Mouse (Mus musculus) macrophage (primary cell): Measurements from ENCODE around the gene Ak9. TPM values are rescaled to one million over a fixed set of nuclear protein-coding genes. Genes with fewer than 3 reads are reported as not detected.

Experiments
- H3K27ac ChIP-seq: fragments of 350-480 bp; formaldehyde crosslinking; 2 replicates; pipeline ENCODE4 v1.9.0; 2021
- H3K36me3 ChIP-seq: fragments of 350-480 bp; formaldehyde crosslinking; 2 replicates; pipeline ENCODE4 v1.9.0; 2021; ENCODE audit errors: inconsistent target
- H3K4me3 ChIP-seq: fragments of 350-480 bp; formaldehyde crosslinking; 2 replicates; pipeline ENCODE4 v1.9.0; 2021; ENCODE audit errors: inconsistent target
- H3K79me2 ChIP-seq: fragments of 350-480 bp; formaldehyde crosslinking; 2 replicates; pipeline ENCODE4 v1.9.0; 2021; ENCODE audit errors: inconsistent target
- WGBS: methylation state at CpG from one replicate; pipeline ENCODE4 v1.1.7; 2026; ENCODE audit warnings: inconsistent platforms; ENCODE audit not compliant: missing documents; 5-methylcytosine and 5-hydroxymethylcytosine counted together
- polyA plus RNA-seq: library from polyadenylated mRNA; stranded (reverse); fragments of 250-400 nt; gene quantifications from 3 replicates; pipeline ENCODE4 v1.2.4, GENCODE M21; 2018; ENCODE audit warnings: inconsistent platforms

Gene Ak9
- polyA plus RNA-seq, 1 experiment from 2014 or later: 0.09 TPM

DNA sequence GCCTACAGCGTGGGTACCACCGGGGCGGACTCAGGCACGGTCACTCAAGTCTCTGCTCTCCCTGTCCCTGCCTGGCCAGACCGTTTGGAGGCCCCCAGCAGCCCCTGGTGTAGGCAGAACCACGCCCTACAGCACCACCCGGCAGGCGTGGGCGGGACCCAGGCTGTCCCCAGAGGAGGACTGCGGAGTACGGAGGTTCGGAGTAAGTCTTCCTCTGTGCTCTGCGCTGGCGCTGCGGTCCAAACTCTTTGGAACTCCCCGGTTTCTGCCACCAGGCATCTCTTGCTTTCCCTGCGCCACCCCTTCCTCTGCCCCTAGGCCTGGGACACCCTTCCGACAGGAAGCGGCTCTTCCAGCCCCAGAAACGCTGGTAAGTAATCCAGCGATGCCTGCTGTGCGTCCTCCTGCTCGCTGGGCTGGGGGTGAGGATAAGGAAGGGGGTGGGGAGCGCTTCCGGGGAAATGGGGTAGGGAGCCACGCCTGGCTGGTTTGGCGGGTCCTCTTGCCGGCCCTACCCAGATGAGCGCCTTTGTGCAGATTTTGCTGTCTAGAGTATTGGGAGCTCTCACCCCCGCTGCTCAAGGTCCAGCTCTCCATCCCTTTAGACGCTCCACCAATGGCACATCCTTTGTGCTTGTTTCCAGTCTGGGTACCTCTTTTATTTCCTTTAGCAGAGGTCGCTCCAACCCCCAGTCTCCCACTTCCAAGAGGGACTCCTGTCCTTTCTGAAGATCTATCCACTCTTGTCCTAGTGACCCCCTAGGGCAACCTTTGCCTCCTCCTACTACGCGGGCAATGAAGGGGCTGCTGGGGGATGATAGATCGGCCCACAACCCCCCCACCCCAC, 172.6 kb downstream of the Ak9 start, which contains the start of gene Mical1:
Mical1 (plus strand) TSS at position 144 of the 847 bp plus-strand sequence.
- Histone ChIP-seq H3K4me3 (peak within 1 kb of the TSS; percentile 78), H3K36me3 (peaks cover 21% of the 10 kb centered on the region; the same call in 1 of the 2 replicates), H3K79me2 (peaks cover 17% of the 10 kb centered on the region; the same call in 1 of the 2 replicates), H3K27ac (peak within 1 kb of the TSS; percentile 80)
- WGBS: 4% methylated on average over 35 of the region's 35 CpGs

- H3K4me3 ChIP-seq: peak overlapping the region; percentile 78
- WGBS: 0% methylated on average over 9 of the region's 9 CpGs
- H3K36me3 ChIP-seq: peaks cover 26% of the 10 kb centered on the region; the same call in 1 of the 2 replicates
- peaks cover 17% of the 10 kb centered on the region; the same call in 1 of the 2 replicates for H3K79me2 ChIP-seq
- peak overlapping the region; percentile 80 for H3K27ac ChIP-seq
Observed at GRCm38 (mm10) chr10:41477018-41477277, 173.2 kb downstream of the Ak9 start.

DNA sequence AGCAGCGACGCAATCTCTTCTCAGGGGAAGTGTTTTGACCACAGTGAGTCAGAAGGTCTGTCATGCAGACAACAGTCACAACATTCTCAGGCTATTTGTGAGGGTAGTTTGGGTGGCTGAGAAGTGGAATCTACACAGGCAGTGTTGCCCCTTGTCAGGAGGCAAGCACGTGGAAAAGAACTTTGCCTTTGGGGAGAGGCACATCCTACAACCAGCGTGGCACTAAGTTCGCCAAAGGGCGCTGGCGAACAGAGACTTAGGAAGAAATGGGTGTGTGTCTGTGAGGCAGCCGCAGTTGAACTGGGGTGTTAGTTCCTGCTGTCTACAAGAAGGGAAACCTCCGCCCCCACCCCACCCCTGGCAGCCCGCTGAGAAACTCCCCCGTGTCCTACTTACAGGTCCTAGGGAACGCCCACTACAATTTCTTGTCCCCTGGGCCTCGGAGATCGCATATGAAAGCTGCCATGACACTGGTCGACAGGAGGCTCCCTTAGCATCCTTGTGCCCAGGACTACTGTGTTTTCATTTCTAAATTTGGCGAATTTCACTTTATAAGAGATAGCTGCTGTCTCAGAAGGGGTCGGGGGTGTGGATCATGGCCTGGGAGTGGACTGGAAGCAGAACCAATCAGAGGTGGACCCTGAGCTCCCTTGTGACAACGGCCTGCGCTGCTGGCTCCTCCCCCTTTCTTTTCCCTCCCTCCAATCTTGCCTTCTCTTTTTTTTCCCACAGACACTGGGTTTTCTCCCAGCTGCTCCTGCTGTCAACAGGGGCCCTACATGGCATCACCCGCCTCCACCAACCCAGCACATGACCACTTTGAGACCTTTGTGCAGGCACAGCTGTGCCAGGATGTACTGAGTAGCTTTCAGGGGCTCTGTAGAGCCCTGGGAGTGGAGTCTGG, 173.8 kb downstream of the Ak9 start:
- peaks cover 17% of the 10 kb centered on the region; the same call in 1 of the 2 replicates for H3K79me2 ChIP-seq
- H3K4me3 ChIP-seq: peak overlapping the region; percentile 78
- H3K36me3 ChIP-seq: peaks cover 31% of the 10 kb centered on the region; the same call in 1 of the 2 replicates
- WGBS: 4% methylated on average over 20 of the region's 20 CpGs
- peak overlapping the region; percentile 80 for H3K27ac ChIP-seq

DNA sequence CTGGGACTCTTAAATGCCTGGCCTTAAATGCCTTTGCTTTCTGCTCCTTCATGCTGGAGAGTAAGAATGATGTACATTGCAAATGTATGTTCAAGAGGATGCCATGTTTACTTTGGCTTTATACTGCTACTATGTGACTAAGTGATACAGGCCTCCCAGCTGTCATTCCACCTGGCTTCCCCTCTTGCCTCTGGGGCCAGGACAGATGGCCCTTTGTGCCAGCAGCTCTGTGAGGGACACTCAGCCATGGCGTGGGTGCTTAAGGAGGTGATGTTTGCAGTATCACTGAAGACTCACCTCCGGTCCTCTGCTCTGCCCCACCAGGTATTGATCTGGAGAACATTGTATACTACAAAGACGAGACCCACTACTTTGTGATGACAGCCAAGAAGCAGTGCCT, 176.2 kb downstream of the Ak9 start:
- H3K79me2 ChIP-seq: peaks cover 17% of the 10 kb centered on the region; the same call in 1 of the 2 replicates
- H3K27ac ChIP-seq: no peak overlapping the region
- H3K4me3 ChIP-seq: no peak overlapping the region
- 100% methylated on average over 3 of the region's 3 CpGs for WGBS
- H3K36me3 ChIP-seq: peaks cover 53% of the 10 kb centered on the region; the same call in 1 of the 2 replicates

- WGBS: 96% methylated on average over 28 of the region's 33 CpGs
- Histone ChIP-seq H3K4me3 (no peak overlapping the region), H3K36me3 (peaks cover 65% of the 10 kb centered on the region), H3K27ac (no peak overlapping the region), H3K79me2 (peaks cover 17% of the 10 kb centered on the region; the same call in 1 of the 2 replicates)
Observed at GRCm38 (mm10) chr10:41480938-41481880, 177.4 kb downstream of the Ak9 start.

- WGBS: 92% methylated on average over 6 of the region's 7 CpGs
- H3K4me3 ChIP-seq: no peak overlapping the region
- H3K27ac ChIP-seq: no peak overlapping the region
- H3K79me2 ChIP-seq: peaks cover 17% of the 10 kb centered on the region; the same call in 1 of the 2 replicates
- H3K36me3 ChIP-seq: peaks cover 78% of the 10 kb centered on the region
Observed at GRCm38 (mm10) chr10:41482446-41482845, 178.7 kb downstream of the Ak9 start.

Other genes starting within 250 kb of the Ak9 start
- not detected in 3 replicates for gene Gpr6, start 231.7 kb upstream of the Ak9 start, polyA plus RNA-seq
- gene Fig4, start 720 bp upstream of the Ak9 start, polyA plus RNA-seq: 23.1 to 48.2 TPM (median 25.6 TPM) in 3 replicates
- gene Zbtb24, start 146.4 kb downstream of the Ak9 start, polyA plus RNA-seq: 8.6 to 9.8 TPM (median 9.4 TPM) in 3 replicates
- gene Mical1, start 172.3 kb downstream of the Ak9 start, polyA plus RNA-seq: 19.5 to 33.8 TPM (median 31.3 TPM) in 3 replicates
- gene Smpd2, start 186.4 kb downstream of the Ak9 start, polyA plus RNA-seq: 10.3 to 23.3 TPM (median 12.1 TPM) in 3 replicates
- 0.22 TPM in 1 of 3 replicates, not detected in the others for gene Ppil6, start 186.5 kb downstream of the Ak9 start, polyA plus RNA-seq
- gene Cd164, start 215.4 kb downstream of the Ak9 start, polyA plus RNA-seq: 204 to 235 TPM (median 225 TPM) in 3 replicates